Mouse (Mus musculus) embryo, embryonic 11 days (tissue): Measurements from ENCODE around the gene Secisbp2.
A peak's percentile ranks its signal among the peaks of the same experiment; 100 is the strongest.
"Not testable (repeated sequence)": the region's sequence is repeated elsewhere in the genome, so short reads cannot be mapped to it uniquely, and the experiment has no call there.

Source experiments
- DNase-seq: peaks from one replicate; pipeline ENCODE4 v3.0.0-alpha.2; 2015

The Secisbp2 gene

GRCm38 (mm10) chr13:51643924-51644828, 7.3 kb upstream of the Secisbp2 start:
- no peak for DNase-seq

GRCm38 (mm10) chr13:51644829-51645789, 6.4 kb upstream of the Secisbp2 start, which contains the start of gene Cks2:
Gene Cks2 (plus strand): TSS chr13:51645232.
- peak; percentile 100 for DNase-seq

GRCm38 (mm10) chr13:51645872-51646271, 5.6 kb upstream of the Secisbp2 start:
- peak; percentile 67 for DNase-seq

GRCm38 (mm10) chr13:51646362-51647027, 5.0 kb upstream of the Secisbp2 start:
- no peak for DNase-seq

GRCm38 (mm10) chr13:51647770-51648169, 3.7 kb upstream of the Secisbp2 start:
- DNase-seq: no peak

GRCm38 (mm10) chr13:51648237-51648636, 3.3 kb upstream of the Secisbp2 start:
- DNase-seq: no peak

GRCm38 (mm10) chr13:51649740-51650139, 1.8 kb upstream of the Secisbp2 start:
- no peak for DNase-seq

- DNase-seq: no peak
Measured at GRCm38 (mm10) chr13:51653159-51653558, 1.7 kb downstream of the Secisbp2 start.

- no peak for DNase-seq
Measured at GRCm38 (mm10) chr13:51653961-51654360, 2.5 kb downstream of the Secisbp2 start.

- DNase-seq: no peak
Measured at GRCm38 (mm10) chr13:51656516-51657235, 5.2 kb downstream of the Secisbp2 start.

GRCm38 (mm10) chr13:51658094-51658493, 6.6 kb downstream of the Secisbp2 start:
- no peak for DNase-seq

GRCm38 (mm10) chr13:51659573-51659972, 8.1 kb downstream of the Secisbp2 start:
- no peak for DNase-seq

- no peak for DNase-seq
Measured at GRCm38 (mm10) chr13:51663561-51663960, 12.1 kb downstream of the Secisbp2 start.

GRCm38 (mm10) chr13:51668195-51668594, 16.7 kb downstream of the Secisbp2 start:
- DNase-seq: not testable (repeated sequence)

GRCm38 (mm10) chr13:51676641-51677040, 25.1 kb downstream of the Secisbp2 start:
- DNase-seq: no peak

- DNase-seq: no peak
Measured at GRCm38 (mm10) chr13:51677041-51677440, 25.5 kb downstream of the Secisbp2 start.

- DNase-seq: no peak
Measured at GRCm38 (mm10) chr13:51677630-51678185, 26.2 kb downstream of the Secisbp2 start.

- no peak for DNase-seq
Measured at GRCm38 (mm10) chr13:51678687-51679086, 27.2 kb downstream of the Secisbp2 start.

GRCm38 (mm10) chr13:51679332-51679731, 27.8 kb downstream of the Secisbp2 start:
- DNase-seq: no peak

GRCm38 (mm10) chr13:51681076-51681475, 29.6 kb downstream of the Secisbp2 start:
- DNase-seq: no peak

- DNase-seq: no peak
Measured at GRCm38 (mm10) chr13:51681634-51682033, 30.1 kb downstream of the Secisbp2 start.
